In the genomic region with DNA sequence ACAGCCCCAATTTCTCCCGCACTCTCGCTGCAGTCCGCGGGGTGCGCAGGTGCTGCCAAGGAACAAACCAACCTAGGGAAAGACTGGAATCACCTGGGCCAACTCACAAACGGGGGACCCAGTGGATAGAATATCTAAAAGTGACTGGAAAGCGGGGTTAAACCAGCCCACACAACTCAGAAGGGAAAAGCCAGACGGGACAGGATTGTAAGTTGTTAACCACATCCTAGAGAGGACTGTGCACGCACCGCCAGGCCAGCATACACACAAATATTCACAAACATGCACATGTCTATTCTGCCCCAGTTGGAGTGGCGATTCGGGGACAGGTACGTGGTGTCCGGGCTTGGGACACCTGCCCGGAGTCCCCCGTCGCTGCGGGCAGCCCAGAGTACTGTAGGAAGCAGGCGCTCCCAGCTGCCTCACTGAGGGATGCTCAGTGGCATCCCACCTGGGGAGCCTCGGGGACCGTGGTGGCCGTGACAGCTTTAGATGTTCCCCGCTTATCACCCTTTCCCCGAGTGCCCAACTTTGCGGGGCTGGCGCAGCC, we compare ENCODE assay signal across 8 mouse cellular contexts. TPM values are rescaled to one million over a fixed set of nuclear protein-coding genes. Genes with fewer than 3 reads are reported as not detected.
A peak's percentile ranks its signal among the peaks of the same experiment; 100 is the strongest.
DNase-seq lines count a peak whose midpoint lies in the region; ATAC-seq lines count a peak whose summit lies in the region.

No protein-coding gene starts in this region.

- no peaks in the 10 kb centered on the region for H3K36me3 ChIP-seq in embryonic facial prominence, embryonic 12.5 days
- H3K36me3 ChIP-seq in intestine, embryonic 16.5 days (ENCODE audit: control insufficient read depth, insufficient read depth, low read length): no peaks in the 10 kb centered on the region

- peak overlapping the region; percentile 79 for H3K4me3 ChIP-seq in embryonic facial prominence, embryonic 12.5 days
- peak overlapping the region; percentile 78 for H3K4me3 ChIP-seq in intestine, embryonic 16.5 days (ENCODE audit: low read length)

- H3K27me3 ChIP-seq in embryonic facial prominence, embryonic 12.5 days: no peaks in the 10 kb centered on the region; the same call in 1 of the 2 replicates
- peaks cover 13% of the 10 kb centered on the region for H3K27me3 ChIP-seq in intestine, embryonic 16.5 days (replicated peaks; ENCODE audit: control insufficient read depth, insufficient read depth, low read length)

- H3K9ac ChIP-seq in embryonic facial prominence, embryonic 12.5 days: peak overlapping the region; percentile 64
- H3K9ac ChIP-seq in intestine, embryonic 16.5 days (ENCODE audit: low read depth, low read length): peak overlapping the region; percentile 76

- under 1% methylated on average over 26 of the region's 26 CpGs for WGBS in embryonic facial prominence, embryonic 12.5 days
- 1% methylated on average over 26 of the region's 26 CpGs for WGBS in intestine, embryonic 16.5 days

- intact Hi-C loops in left cerebral cortex, postnatal 4 days (cut with DNase I): loop anchor here (5.0 to 10.0 kb wide), 3 partner anchors 73 to 275 kb away; no protein-coding TSS in a partner anchor
- intact Hi-C loops in left cerebral cortex, postnatal 14 days (cut with DNase I): loop anchor here (5.0 kb wide), 3 partner anchors 90 to 275 kb away; no protein-coding TSS in a partner anchor

- DNase-seq in left cerebral cortex, postnatal 4 days: peak; percentile 17
- no peak for DNase-seq in left cerebral cortex, postnatal 14 days (ENCODE audit: low spot score in 2 of 2)
- peak; percentile 16 for DNase-seq in WW6 (ENCODE audit: low read depth, low spot score)
- no peak for DNase-seq in ovary, postnatal 14 days (ENCODE audit: low spot score)
- no peak for DNase-seq in left cerebral cortex, adult 11 months (ENCODE audit: low spot score)

- no peak overlapping the region for H3K27ac ChIP-seq in embryonic facial prominence, embryonic 12.5 days
- H3K27ac ChIP-seq in intestine, embryonic 16.5 days (ENCODE audit: low read length): 0 out of 2 replicates have a peak overlapping the region, but pooled peaks have one; percentile 79

- no peak for ATAC-seq in embryonic facial prominence, embryonic 12.5 days (ENCODE audit: insufficient number of reproducible peaks, insufficient read depth, low FRiP score, low TSS enrichment)
- 0 out of 2 replicates have a peak, but pooled peaks have one; percentile 8 for ATAC-seq in intestine, embryonic 16.5 days
- peak; percentile 33; the same call in 1 of the 2 replicates for ATAC-seq in monocyte, adult 5-6 weeks (replicated peaks; ENCODE audit: insufficient number of reproducible peaks, low FRiP score, low TSS enrichment, poor library complexity, severe bottlenecking)

- peak overlapping the region; percentile 93 for H3K4me2 ChIP-seq in embryonic facial prominence, embryonic 12.5 days (replicated peaks)
- peak overlapping the region; percentile 91 for H3K4me2 ChIP-seq in intestine, embryonic 16.5 days (ENCODE audit: low read depth, low read length)

- H3K4me1 ChIP-seq in embryonic facial prominence, embryonic 12.5 days: peaks cover 6% of the 10 kb centered on the region; the same call in 1 of the 2 replicates
- H3K4me1 ChIP-seq in intestine, embryonic 16.5 days (ENCODE audit: control insufficient read depth, insufficient read depth, low read length): peaks cover 5% of the 10 kb centered on the region; the same call in 1 of the 2 replicates

- no peaks in the 10 kb centered on the region for H3K9me3 ChIP-seq in embryonic facial prominence, embryonic 12.5 days
- no peaks in the 10 kb centered on the region for H3K9me3 ChIP-seq in intestine, embryonic 16.5 days (ENCODE audit: control insufficient read depth, low read length)

RNA-seq across cellular contexts. Expression of a gene that starts 1.0 kb away (rescaled TPM):
- 10 to 100 TPM; 18.0 to 19.4 TPM for total RNA-seq in left cerebral cortex, postnatal 4 days (2021)
- 10 to 100 TPM; 26.2 to 33.5 TPM for total RNA-seq in left cerebral cortex, postnatal 14 days (2021)
- 6.8 and 7.3 TPM in 2 replicates for polyA plus RNA-seq in embryonic facial prominence, embryonic 12.5 days (2016; fragmentation: Nextera tagmentation; extraction: Ambion mirVana)
- 2.5 and 3.3 TPM in 2 replicates for polyA plus RNA-seq in intestine, embryonic 16.5 days (2015; fragmentation: Nextera tagmentation; extraction: Ambion mirVana)
- total RNA-seq in monocyte, adult 5-6 weeks (2017): 2.2 to 10.0 TPM (median 3.9 TPM) in 3 replicates

Comparison
In these comparisons a context has a peak if more than half of its experiments do, and no peak if none do; other contexts are left out.
1. DNase-seq: peak in left cerebral cortex, postnatal 4 days (single experiment) and WW6 (single experiment); none in left cerebral cortex, postnatal 14 days (0 of 2), ovary, postnatal 14 days (single experiment) and left cerebral cortex, adult 11 months (single experiment).